Mouse (Mus musculus) kidney, postnatal 4 days (tissue): ENCODE measurements around the gene Tbc1d9b.
A peak's percentile ranks its signal among the peaks of the same experiment; 100 is the strongest.

Experiments used
- DNase-seq, 2 experiments: peaks; one replicate each; pipeline ENCODE4 v3.0.0; 2021; ENCODE audit warnings: mixed read lengths in 2 of 2

The Tbc1d9b gene

DNA sequence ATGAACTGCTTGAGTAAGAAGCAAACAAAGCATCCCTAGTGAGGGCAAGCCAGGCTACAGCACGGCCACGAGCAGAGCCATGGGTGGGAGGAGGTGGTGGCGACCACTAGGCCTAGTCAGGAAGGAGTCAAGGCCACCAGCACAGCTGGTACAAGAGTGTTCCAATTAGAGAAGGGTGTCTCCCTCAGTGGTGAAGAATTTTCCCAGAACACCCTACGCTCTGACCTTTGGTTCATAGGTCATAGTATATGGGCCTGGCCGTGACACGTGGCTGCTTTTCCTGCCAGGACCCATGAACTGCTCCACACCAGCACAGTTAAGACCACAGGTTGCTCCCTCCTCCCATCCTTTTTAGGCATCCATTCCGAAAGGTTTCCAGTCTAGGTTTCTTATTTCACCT, 8.4 kb downstream of the Tbc1d9b start:
- no peak for DNase-seq

DNA sequence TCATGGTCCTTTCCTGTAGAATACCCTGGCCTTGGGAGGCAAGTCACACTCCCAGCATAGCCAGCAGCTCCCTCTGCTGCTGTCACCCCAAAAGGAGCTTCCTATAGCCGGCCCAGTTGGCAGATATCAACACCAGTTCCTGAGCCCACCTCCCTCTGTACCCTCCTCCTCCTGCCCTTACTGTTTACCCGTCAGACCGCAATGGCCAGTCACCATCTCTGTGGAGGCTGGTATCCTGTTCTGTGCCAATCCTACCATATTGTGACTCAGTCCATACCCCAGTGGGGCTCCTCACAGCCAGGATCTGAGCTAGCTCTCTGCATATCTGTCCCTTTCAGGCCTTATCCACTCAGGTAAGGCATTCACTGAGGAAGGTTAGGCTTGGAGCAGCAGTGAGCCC, 14.3 kb downstream of the Tbc1d9b start:
- no peak for DNase-seq

DNA sequence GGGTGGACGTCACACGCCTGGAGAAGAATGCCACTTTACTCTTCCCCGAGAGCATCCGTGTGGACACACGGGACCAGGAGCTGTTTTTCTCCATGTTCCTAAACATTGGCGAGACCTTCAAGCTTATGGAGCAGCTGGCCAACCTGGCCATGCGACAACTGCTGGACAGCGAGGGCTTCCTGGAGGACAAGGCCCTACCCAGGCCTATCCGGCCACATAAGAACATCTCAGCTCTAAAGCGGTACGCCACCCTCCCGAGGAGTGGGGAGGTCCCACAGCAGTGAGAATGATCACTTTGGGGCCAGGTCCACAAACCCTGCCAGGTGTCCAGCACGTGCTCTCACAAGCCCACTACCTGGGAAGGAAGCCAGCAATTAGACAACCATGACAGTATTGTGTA, 14.9 kb downstream of the Tbc1d9b start:
- DNase-seq: no peak

DNA sequence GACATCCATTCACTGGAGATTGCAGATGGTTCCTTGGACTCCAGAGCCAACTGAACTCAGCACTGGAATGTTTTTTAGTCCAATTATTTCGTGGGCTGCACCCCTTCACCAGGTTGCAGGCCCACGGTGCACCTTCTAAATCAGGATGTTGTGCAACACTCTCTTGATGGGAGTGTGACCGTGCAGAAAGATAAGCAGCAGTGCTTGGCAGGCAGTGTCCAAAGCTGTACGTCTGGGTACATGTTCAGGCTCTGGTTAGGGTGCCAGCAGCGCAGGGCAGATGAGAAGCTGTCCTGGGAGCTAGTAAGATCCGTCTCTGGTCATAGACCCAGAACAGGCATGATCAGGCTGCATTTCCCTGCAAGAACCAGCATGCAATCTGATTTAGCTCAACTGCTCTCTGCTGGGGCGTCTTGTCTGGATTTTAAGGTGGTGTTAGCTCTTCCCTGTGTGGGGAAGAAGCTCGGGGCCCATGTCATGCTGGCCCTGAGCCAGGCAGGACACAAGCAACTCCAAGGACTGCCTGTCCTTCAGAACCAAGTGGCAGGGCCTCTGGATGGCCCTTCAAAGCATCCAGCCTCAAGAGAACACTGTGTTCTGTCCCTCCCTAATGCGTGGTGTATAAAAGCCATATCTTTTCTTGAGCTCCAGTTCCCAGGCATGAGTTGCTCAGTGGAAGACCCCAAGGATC, 16.2 kb downstream of the Tbc1d9b start:
- no peak for DNase-seq

DNA sequence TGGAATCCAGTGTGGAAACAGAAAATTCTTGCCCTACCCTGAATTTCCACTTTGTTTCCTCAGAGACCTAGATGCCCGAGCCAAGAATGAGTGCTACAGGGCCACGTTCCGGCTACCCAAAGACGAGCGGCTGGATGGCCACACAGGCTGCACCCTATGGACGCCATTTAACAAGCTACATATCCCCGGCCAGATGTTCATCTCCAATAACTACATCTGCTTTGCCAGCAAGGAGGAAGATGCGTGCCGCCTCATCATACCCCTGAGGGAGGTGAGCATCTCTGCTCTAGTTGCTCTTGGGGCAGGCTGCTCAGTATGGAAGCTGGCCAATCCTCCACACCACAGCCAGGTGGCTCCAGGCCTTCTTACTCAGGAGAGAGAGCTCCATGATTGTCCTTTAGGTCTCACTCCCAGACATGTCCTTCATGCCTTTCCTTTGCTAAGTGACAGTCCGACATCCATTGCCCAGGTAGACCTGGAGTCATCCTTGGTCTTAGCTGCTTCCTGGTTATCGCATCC, 16.8 kb downstream of the Tbc1d9b start:
- no peak for DNase-seq

DNA sequence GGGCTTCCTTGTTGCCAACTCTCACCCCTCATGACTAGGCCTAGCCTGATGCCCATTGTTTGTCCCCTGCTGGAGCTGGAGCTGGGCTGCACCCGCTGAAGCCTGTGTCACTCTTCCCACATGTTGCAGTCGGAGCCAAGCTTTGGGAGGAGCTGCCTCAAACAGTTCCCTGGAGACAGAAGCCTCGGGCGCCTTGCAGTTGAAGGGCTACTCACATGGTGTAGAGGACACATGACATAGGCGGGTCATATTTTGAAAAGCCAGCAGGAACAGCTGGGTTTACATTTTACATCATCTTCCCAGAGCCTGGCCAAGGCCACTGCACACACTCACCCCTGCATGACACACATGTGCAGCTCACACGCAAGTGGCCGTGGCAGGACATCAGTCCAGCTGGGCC, 18.0 kb downstream of the Tbc1d9b start:
- no peak for DNase-seq

DNA sequence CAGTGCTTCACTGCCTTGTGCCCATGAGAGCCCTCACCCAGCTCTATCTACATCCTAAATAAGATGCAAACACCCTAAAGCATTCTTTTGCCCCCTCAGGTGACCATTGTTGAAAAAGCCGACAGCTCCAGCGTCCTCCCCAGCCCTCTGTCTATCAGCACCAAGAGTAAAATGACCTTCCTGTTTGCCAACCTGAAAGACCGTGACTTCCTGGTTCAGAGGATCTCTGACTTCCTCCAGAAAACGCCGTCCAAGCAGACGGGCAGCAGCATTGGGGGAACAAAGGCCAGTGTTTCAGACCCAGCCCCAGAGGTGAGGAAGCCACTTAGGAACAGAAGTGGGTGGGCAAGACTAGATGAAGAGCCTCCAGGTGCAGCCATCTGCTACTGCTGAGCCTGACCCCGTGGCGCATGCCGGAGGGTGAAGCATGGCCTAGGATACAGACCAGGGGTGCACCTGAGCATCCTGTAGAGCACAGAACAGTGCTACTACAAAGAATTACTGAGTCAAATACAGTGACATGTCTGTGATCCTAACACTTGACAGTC, 18.5 kb downstream of the Tbc1d9b start:
- DNase-seq: no peak

DNA sequence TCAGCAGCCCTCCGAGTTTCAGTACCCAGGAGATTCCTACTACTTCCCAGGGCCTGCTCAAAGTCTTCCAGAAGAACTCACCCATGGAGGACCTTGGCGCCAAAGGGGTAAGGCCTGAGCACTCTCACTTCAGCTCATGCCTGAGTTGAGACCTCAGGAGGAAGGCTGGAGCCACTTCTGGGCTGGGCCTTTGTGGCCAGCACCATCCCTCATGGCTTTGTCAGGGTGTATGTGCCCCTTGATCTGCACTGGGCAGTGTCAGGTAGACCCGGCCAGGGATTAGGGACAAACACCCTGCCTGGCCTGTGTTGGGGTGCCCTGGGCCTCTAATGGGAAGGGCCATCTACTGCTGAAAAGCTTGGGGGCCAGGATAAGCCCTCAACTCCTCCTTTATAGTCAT, 20.2 kb downstream of the Tbc1d9b start:
- DNase-seq: no peak

DNA sequence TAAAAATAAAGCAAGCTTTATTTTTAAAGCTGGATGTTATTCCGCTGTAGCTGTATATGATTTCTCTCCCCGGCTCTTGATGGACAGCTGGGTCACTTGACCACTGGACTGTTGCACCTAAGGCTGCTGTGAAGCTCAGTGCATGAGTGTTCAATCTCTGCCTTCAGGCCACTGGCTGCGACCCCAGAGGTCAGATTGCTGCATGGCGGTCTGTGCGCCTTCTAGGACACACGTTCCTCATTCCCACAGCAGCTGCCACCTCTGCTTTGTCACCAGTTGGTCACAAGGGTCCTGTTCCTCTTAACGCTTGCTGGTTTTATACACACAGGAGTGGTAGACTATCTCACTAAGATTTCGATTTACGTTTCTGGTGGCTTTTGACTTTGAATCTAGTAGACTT, 23.0 kb downstream of the Tbc1d9b start:
- DNase-seq: peak in 1 of 2 experiments; percentile 34

DNA sequence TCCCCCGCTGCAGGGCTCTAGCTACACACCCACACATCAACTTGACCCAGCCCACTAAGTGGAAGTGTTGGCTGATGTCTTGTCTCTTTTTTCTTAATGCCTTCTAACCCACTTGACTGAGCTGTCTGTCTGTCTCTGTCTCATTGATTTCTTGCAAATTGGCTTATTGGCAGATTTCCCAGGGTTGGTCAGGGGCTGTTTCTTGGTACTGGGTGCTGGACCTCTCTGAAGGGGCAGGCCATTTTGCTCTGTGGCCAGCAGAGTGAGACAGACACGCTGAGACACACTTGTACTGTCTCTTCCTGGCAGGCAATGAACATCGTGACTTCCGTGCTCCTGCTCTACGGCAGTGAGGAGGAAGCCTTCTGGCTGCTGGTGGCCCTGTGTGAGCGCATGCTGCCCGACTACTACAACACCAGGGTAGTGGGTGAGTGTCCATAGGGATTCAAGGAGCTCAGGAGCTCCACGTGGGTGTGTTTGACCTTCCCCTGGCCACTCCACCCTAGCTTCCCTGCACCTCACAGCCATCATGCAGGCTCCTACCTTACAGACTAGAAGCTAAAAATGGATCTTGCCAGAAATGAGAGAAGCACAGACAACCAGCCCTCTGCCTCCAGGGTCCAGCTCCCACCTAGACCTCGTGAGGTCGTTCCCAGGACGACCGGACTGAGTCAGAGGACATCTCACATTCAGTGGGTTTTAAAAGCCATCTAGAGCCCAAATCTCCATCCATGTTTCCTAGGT, 23.8 kb downstream of the Tbc1d9b start:
- no peak for DNase-seq

DNA sequence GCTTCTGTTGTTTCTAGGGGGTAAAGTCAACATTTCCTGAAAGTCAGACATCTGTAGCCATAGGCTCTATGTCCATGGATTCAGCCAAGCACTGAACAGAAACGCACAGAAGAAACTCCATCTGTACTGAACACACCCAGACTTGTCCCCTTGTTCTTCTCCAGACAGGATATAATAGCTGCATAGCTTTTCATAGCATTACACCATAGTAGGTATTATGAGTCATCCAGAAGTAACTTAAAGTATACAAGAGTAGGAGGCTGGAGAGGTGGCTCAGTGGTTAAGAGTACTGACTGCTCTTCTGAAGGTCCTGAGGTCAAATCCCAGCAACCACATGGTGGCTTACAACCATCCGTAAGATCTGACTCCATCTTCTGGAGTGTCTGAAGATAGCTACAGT, 24.6 kb downstream of the Tbc1d9b start:
- no peak for DNase-seq

DNA sequence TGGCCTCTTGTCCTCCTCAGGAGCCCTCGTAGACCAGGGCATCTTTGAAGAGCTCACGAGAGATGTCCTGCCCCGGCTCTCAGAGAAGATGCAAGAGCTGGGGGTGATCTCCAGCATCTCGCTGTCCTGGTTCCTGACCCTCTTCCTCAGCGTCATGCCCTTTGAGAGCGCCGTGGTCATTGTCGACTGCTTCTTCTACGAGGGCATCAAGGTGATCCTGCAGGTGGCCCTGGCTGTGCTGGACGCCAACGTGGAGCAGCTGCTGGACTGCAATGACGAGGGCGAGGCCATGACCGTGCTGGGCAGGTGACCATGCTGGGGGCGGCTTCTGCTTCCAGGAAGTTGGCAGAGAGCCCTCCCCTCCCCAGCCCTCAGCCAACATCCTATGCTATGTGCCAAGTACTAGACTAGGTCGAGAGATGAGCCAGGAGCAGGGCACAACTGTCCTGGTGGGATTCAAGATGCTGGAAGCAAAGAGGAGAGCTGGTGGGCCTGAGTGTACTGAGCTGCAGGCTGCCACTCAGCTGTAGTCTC, 25.6 kb downstream of the Tbc1d9b start:
- DNase-seq: no peak

DNA sequence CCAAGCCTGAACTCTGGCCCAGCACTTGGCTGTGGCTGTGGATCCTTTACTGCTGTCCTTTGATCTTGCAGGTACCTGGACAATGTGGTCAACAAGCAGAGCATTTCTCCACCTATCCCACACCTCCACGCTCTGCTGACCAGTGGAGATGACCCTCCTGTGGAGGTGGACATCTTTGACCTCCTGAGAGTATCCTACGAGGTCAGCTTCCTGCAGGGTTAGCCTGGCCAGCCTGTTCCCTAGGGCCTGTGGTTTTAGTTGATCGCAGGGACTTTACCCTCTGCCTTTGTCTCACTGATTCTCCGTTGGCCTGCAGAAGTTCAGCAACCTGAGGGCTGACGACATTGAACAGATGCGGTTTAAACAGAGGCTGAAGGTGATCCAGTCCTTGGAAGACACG, 27.1 kb downstream of the Tbc1d9b start:
- DNase-seq: no peak

DNA sequence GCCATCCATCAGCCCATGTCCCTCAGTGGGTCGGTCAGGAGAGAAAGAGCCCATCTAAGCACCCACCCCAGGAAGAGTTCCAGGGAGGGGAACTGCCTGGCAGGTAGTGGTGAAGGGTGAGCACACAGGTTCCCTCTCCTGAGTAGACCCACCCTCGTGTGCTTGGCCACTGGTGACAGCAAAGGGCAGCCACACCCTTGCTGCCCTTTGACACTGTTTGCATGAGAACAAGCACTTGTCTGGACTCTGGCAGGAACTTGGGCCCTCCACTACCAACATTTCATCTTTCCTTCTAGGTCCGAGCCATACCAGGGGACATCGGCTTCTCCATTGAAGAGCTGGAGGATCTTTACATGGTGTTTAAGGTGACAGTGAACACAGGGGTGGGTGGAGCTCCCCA, 28.2 kb downstream of the Tbc1d9b start:
- DNase-seq: no peak

DNA sequence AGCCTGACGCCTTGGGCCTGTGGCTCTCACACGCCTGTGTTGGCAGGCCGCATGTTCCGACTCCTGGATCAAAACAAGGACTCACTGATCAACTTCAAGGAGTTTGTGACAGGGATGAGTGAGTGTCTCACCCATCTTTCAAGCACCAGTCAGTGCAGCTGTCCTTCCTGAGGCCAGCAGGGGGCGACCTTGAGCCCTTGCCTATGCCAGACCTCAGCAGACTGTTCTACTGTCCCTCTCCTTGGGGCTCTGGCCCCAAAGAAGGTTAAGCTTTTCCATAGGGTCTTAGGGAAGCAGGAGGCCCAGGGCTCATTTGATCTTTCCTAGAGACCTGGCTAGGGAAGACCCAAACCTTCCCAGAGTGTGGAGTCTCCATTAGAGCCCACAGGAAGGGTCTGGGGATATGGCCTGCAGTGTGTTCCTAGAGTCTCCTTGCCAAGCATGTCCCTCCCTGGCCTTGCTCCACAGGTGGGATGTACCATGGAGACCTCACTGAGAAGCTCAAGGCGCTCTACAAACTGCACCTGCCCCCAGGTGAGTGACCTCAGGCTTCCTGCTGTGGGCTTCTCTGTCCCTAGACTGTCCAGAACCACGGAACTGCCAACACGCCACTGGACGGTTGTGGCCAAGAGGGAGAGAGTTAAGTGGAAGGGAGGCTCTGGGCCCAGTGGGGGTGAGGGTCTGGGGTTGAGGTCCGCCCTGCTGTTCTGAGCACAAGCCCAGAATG, 30.5 kb downstream of the Tbc1d9b start:
- DNase-seq: peak; percentile 81 to 84

DNA sequence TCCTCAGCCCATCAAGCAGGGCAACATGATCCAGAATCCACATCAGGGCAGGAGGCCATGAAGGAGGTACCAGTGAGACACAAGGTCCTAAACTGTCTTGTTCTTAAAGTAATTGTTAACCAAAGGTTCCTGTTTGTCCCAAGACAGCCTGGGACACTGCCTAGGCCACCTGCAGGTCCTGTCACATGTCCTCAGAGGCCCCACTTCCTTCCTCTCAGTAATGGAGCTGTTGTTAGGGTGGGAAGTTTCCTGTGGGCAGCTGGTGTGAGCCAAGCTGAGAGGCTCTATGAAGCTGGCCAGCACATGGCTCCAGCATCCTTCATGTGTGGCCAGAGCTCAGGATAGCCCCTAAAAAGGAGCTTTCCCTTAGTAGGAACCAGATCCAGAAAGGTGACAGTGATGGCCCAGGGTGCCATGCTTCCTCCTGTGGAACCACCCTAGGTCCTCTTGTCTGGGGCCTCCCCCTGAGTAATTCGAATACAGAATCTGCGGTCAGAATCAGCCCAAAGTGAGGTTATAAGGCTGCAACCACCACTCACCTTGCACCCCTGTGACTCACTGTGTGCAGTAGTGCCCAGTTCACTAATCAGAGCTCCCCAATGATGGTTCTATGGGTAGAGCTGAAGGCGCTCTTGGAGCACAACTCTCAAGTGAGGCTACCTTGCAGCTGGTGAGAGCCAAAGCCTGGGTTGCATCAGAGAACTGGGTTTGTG, 31.3 kb downstream of the Tbc1d9b start:
- DNase-seq: no peak

DNA sequence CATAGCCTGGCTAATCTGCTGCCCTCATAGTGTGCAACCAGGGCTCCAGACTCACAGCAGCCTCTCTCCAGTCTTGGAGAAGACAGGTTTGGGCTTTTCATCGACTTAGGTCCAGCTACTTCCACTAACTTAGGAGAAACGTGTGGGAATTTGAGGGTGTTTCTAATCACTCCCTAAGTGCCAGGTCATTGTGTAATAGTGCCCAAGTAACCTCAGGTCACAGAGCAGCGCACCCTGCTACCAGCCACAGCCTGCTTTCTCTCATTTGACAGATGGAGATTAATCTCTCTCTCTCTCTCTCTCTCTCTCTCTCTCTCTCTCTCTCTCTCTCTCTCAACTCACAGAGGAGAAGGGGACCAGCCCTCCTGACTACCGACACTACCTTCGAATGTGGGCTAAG, 37.2 kb downstream of the Tbc1d9b start:
- DNase-seq: no peak

DNA sequence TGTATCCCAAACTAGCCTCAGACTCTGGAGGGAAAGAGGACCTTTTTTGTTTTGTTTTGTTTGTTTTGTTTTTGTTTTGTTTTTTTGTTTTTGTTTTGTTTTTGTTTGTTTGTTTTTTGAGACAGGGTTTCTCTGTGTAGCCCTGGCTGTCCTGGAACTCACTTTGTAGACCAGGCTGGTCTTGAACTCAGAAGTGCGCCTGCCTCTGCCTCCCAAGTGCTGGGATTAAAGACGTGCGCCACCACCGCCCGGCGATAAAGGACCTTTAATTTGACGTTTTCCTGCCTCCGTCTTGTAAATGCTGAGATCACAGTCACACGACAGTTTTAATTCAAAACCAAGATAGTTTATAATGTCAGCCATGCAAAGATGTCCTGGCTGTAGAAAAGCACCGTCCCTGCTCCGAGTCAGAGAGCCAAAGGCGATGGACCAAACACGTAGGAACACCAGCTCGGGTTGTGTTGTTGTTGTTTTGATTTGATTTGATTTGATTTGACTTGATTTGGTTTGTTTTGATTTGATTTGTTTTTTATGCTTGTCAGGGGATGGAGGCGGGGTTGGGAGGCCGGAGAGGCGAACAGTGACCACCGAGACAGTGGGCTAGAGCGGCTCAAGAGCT, 43.0 kb downstream of the Tbc1d9b start, which contains the start of gene Mrnip:
Gene Mrnip (plus strand): TSS at position 334 of the 619 bp plus-strand sequence.
- peak in 1 of 2 experiments; percentile 38 for DNase-seq

DNA sequence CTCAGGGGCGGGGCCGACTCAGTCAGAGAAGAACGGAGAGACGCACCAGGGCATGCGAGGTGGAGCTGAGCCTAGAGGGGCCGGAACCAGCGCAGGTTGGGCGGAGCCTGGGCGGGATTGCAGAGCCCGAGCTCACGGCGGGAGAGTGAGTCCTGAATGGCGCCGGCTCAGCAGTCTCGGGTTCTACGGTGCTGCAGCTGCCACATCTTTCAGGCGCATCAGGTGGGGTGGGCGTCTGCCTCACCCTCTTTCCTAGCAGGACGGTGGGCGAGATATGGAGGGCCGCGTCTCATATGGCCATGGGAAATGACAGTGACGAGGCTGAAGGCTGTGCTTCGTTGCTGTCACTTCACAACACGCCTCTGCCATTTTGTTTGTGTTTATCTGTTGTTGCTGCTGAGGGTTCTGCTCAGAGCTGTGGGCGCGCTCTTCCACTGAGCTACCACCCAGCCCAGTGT, 43.6 kb downstream of the Tbc1d9b start:
- peak; percentile 99 to 100 for DNase-seq

DNA sequence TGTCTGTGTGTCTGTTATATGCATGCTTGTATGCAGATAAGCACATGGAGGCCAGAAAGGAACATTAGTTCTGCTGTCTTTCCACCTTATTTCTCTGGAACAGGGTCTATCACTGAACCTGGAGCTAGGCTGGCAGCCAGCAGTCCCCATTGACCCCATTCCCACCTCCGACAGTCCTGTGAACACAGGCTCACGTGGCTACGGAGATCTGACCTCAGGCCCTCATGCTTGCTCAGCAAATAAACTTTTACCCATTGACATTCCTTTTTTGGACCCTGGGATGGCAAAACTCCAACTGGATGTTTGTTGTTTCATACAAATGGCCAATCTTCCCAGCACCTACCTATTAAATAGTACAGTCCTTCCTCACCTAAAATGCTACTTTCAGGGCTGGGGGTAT, 45.2 kb downstream of the Tbc1d9b start:
- no peak for DNase-seq

DNA sequence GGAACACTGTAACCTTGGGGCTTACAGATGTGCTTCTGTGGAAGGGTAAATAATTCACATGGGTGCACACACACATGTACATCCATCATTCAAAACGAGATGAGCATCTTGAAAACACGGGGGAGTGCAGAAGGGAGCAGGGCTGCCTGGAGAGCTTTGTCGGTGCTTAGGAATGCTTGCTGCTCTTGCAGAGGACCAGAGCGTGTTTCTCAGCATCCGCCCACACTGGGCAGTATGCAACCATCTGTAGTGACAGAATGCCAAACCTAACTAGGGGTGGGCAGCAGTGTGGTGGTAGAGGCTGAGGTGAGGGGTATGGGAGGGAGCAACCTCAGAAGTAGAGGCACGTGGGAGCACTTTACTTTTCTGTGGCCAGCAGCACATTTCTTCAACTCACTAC, 45.9 kb downstream of the Tbc1d9b start:
- DNase-seq: no peak
